Mouse (Mus musculus): ENCODE data around the gene C130032M10Rik. TPM values are rescaled to one million over a fixed set of nuclear protein-coding genes. Genes with fewer than 3 reads are reported as not detected.

C130032M10Rik gene
- total and polyA plus RNA-seq, 2 experiments from 2014 or later: not detected

DNA sequence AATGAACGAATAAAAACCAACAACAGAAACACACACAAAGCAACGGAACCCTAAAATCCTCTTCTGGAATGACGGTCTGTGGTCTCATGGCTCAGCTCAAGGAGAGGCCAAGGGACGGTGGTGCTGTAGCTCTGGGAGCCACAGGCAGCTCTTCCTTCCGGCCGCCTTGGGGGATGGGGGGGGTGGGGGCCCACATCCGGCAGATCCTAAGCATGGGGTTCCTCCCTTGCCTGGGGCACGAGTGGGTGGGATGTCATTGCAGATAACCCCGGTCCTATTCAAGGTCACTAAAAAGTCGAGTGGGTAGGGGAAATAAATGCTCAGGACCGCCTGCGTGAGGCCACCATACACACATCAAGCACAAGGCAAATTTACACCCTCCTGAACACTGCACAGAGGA, 31.3 kb downstream of the C130032M10Rik start:
- Histone ChIP-seq H3K27me3 (ENCODE audit: insufficient read depth, low read length) (no peaks in the 10 kb centered on the region), H3K4me3 (ENCODE audit: low read length) (no peak overlapping the region), H3K36me3 (ENCODE audit: insufficient read depth, low read length) (no peaks in the 10 kb centered on the region), H3K4me2 (ENCODE audit: low read depth, low read length) (no peak overlapping the region), H3K27ac (no peak overlapping the region), H3K9ac (replicated peaks; ENCODE audit: low read length) (no peak overlapping the region), H3K9me3 (ENCODE audit: low read length) (no peaks in the 10 kb centered on the region), H3K4me1 (ENCODE audit: insufficient read depth, low read length) (no peaks in the 10 kb centered on the region)
- DNase-seq (ENCODE audit: low spot score) (no peak), ATAC-seq (no peak)
- no peak for TF ChIP-seq CTCF (IDR thresholded peaks at IDR 0.05; ENCODE audit: low read depth)
- 59% methylated on average over 12 of the region's 12 CpGs for WGBS

DNA sequence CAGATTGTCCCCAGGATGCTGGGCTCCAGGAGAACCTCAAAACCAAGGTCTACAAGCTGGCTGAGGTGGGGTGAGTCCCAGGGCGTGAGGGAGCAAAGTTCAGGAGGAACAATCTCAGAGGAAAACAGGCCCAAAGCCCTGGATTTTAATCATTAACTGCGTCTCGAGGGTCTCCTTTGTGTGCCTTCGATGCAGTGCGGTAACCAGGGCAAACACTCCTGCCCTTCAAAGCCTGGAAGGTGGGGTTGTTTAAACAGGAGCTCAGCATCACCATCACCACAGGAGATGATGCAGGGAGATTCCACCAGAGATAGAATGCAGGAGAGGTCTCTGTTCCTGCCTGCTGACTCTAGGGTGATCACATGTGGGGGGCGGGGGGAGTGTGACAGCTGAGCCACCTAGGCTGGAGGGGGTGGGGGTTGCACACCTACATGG, 32.2 kb downstream of the C130032M10Rik start:
- Histone ChIP-seq H3K4me3 (ENCODE audit: low read length) (no peak overlapping the region), H3K27me3 (ENCODE audit: insufficient read depth, low read length) (no peaks in the 10 kb centered on the region), H3K4me2 (ENCODE audit: low read depth, low read length) (no peak overlapping the region), H3K9me3 (ENCODE audit: low read length) (no peaks in the 10 kb centered on the region), H3K9ac (replicated peaks; ENCODE audit: low read length) (no peak overlapping the region), H3K27ac (no peak overlapping the region), H3K4me1 (ENCODE audit: insufficient read depth, low read length) (no peaks in the 10 kb centered on the region), H3K36me3 (ENCODE audit: insufficient read depth, low read length) (no peaks in the 10 kb centered on the region)
- TF ChIP-seq CTCF (IDR thresholded peaks at IDR 0.05; ENCODE audit: low read depth): no peak
- DNase-seq (ENCODE audit: low spot score) (no peak), ATAC-seq (no peak)
- 50% methylated on average over 6 of the region's 6 CpGs for WGBS

DNA sequence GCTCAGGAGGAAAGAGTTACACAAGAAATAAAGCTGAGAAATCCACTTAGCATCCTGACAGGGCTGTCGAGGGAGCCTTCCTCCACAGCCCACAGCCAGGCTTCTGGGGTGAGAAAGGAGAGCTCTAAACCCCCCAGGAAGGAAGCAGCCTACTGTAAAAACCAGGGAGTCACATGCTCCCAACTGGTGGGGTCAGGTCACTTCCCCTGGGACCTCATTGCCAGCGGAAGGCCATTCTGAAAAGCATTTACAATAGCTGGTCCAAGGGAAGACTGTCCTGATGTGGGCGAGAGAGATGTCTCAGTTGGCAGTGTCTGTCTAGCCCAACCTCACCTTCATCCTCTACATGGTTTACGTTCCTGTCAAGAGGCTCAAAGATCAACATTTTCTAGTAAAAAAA, 33.0 kb downstream of the C130032M10Rik start:
- WGBS: 38% methylated on average over 4 of the region's 4 CpGs
- no peak for TF ChIP-seq CTCF (IDR thresholded peaks at IDR 0.05; ENCODE audit: low read depth)
- Histone ChIP-seq H3K36me3 (ENCODE audit: insufficient read depth, low read length) (no peaks in the 10 kb centered on the region), H3K27me3 (ENCODE audit: insufficient read depth, low read length) (no peaks in the 10 kb centered on the region), H3K9me3 (ENCODE audit: low read length) (no peaks in the 10 kb centered on the region), H3K9ac (replicated peaks; ENCODE audit: low read length) (no peak overlapping the region), H3K4me1 (ENCODE audit: insufficient read depth, low read length) (no peaks in the 10 kb centered on the region), H3K4me2 (ENCODE audit: low read depth, low read length) (no peak overlapping the region), H3K4me3 (ENCODE audit: low read length) (no peak overlapping the region), H3K27ac (no peak overlapping the region)
- ATAC-seq: no peak
- DNase-seq (ENCODE audit: low spot score): no peak

DNA sequence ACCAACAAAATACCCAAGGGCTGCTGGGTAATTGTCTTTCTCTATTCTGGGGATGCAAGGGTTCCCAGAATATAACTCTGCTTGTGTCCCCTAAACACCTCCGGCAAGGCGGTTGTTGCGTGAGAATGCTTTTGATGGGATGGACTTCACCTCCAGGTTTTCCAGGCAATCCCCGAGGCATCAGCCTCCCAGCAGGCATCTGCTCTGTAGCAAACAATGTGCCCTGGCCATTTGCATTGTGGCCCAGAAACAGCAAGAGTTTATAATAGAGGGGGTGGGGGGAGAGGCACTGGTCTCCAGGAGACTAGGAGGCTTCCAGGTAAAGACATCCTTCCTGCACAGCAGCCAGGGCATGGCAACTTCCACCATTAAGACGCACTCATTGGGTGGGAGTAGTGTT, 33.6 kb downstream of the C130032M10Rik start:
- no peaks in the 10 kb centered on the region for H3K27me3 ChIP-seq (ENCODE audit: insufficient read depth, low read length)
- no peaks in the 10 kb centered on the region for H3K4me1 ChIP-seq (ENCODE audit: insufficient read depth, low read length)
- H3K4me2 ChIP-seq (ENCODE audit: low read depth, low read length): no peak overlapping the region
- H3K9me3 ChIP-seq (ENCODE audit: low read length): no peaks in the 10 kb centered on the region
- ATAC-seq (no peak), DNase-seq (ENCODE audit: low spot score) (no peak)
- 20% methylated on average over 5 of the region's 5 CpGs for WGBS
- H3K4me3 ChIP-seq (ENCODE audit: low read length): no peak overlapping the region
- H3K9ac ChIP-seq (replicated peaks; ENCODE audit: low read length): no peak overlapping the region
- no peaks in the 10 kb centered on the region for H3K36me3 ChIP-seq (ENCODE audit: insufficient read depth, low read length)
- H3K27ac ChIP-seq: no peak overlapping the region
- TF ChIP-seq CTCF (IDR thresholded peaks at IDR 0.05; ENCODE audit: low read depth): no peak

DNA sequence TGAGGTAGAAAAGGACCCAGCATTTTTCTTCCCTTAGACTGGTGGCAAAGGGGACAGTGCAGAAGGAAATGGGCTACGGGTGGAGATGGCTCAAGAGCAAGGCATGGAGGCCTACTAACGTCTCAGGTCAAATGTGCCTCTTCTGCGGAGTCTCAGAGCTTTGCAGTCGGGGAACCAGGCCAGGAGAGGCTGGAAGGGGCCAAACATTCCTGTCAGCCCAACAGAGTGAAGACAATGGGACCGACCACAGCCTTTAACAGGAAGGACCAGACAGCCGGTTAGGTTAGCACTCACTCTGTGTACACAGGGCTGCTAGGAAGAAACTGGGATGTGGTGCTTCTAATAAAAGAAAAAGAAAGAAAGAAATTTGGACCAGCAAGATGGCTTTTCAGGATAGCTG, 34.5 kb downstream of the C130032M10Rik start:
- H3K4me2 ChIP-seq (ENCODE audit: low read depth, low read length): no peak overlapping the region
- H3K36me3 ChIP-seq (ENCODE audit: insufficient read depth, low read length): no peaks in the 10 kb centered on the region
- ATAC-seq: no peak
- no peak overlapping the region for H3K4me3 ChIP-seq (ENCODE audit: low read length)
- H3K9me3 ChIP-seq (ENCODE audit: low read length): no peaks in the 10 kb centered on the region
- no peaks in the 10 kb centered on the region for H3K27me3 ChIP-seq (ENCODE audit: insufficient read depth, low read length)
- H3K27ac ChIP-seq: no peak overlapping the region
- no peak for DNase-seq (ENCODE audit: low spot score)
- 0 out of 2 replicates have a peak, but pooled peaks cover 3% of the 10 kb centered on the region for H3K4me1 ChIP-seq (ENCODE audit: insufficient read depth, low read length)
- WGBS: 25% methylated on average over 6 of the region's 6 CpGs
- no peak overlapping the region for H3K9ac ChIP-seq (replicated peaks; ENCODE audit: low read length)
- TF ChIP-seq CTCF (IDR thresholded peaks at IDR 0.05; ENCODE audit: low read depth): no peak

DNA sequence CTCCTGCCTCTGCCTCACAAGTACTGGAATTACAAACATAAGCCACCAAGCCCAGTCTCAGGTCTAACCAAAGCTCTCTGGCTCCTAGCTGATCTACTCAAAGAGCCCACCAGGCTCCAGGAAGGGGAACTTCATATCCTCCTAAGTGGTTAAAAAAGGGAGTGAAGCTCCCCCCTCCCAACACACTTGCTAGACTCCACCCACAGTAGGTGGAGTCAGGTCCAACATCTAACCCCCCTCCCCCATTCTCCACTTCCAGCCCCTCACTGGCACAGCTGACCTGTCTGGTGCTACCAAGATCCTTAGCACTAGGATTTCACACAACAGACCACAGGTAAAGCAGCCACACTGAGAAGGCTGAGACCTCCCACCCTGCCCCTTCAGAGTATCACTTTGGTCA, 38.3 kb downstream of the C130032M10Rik start:
- Histone ChIP-seq H3K36me3 (ENCODE audit: insufficient read depth, low read length) (no peaks in the 10 kb centered on the region), H3K27ac (no peak overlapping the region), H3K27me3 (ENCODE audit: insufficient read depth, low read length) (peaks cover 9% of the 10 kb centered on the region; the same call in 1 of the 2 replicates), H3K9me3 (ENCODE audit: low read length) (no peaks in the 10 kb centered on the region), H3K9ac (replicated peaks; ENCODE audit: low read length) (no peak overlapping the region), H3K4me2 (ENCODE audit: low read depth, low read length) (no peak overlapping the region), H3K4me1 (ENCODE audit: insufficient read depth, low read length) (0 out of 2 replicates have a peak, but pooled peaks cover 3% of the 10 kb centered on the region), H3K4me3 (ENCODE audit: low read length) (no peak overlapping the region)
- TF ChIP-seq CTCF (IDR thresholded peaks at IDR 0.05; ENCODE audit: low read depth): no peak
- DNase-seq (ENCODE audit: low spot score) (no peak), ATAC-seq (no peak)

DNA sequence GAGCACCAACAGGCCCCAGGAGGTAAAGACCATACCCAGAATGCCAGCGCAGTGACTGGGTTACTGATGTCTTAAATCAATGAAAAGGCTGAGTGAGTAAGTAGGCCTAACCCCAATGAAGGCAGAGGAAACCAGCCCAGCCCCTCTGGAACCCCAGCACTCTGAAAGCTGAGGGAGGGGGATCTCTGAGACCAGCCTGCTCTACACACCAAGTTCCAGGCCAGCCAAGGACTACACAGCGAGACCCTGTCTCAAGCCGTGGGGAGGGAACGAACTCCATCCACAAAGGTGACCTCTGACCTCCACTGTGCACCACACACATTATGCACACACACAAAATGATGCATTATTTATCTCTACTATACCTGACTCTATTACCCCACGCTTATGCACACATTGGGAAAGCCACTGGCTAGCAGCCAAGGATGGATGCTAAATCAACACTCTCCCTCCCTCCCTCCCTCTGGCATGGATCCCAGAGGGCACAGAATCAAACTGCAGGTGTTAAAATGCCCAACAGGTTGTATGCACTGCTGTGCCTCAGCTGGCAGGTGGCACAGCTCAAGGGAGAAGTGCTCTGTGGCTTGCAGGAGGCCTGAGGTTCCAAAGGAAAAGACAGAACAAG, 39.0 kb downstream of the C130032M10Rik start:
- TF ChIP-seq CTCF (IDR thresholded peaks at IDR 0.05; ENCODE audit: low read depth): no peak

More for the DNA sequence above, 39.0 kb downstream of the C130032M10Rik start:
- Histone ChIP-seq H3K36me3 (ENCODE audit: insufficient read depth, low read length) (no peaks in the 10 kb centered on the region), H3K9ac (replicated peaks; ENCODE audit: low read length) (no peak overlapping the region), H3K27me3 (ENCODE audit: insufficient read depth, low read length) (peaks cover 15% of the 10 kb centered on the region), H3K4me1 (ENCODE audit: insufficient read depth, low read length) (0 out of 2 replicates have a peak, but pooled peaks cover 3% of the 10 kb centered on the region), H3K4me3 (ENCODE audit: low read length) (no peak overlapping the region), H3K9me3 (ENCODE audit: low read length) (no peaks in the 10 kb centered on the region), H3K27ac (no peak overlapping the region), H3K4me2 (ENCODE audit: low read depth, low read length) (no peak overlapping the region)
- DNase-seq (ENCODE audit: low spot score) (peak; percentile 57), ATAC-seq (no peak)
- 47% methylated on average over 5 of the region's 5 CpGs for WGBS

Data from hindbrain, postnatal 0 days (tissue).